Mouse (Mus musculus): ENCODE data around the gene Abhd11. TPM values are rescaled to one million over a fixed set of nuclear protein-coding genes. Genes with fewer than 3 reads are reported as not detected.
A peak's percentile ranks its signal among the peaks of the same experiment; 100 is the strongest.

Gene Abhd11
- total and polyA plus RNA-seq, 2 experiments, result 35.9 to 77.6 TPM

- Histone ChIP-seq H3K9ac (ENCODE audit: low read depth, low read length) (peak overlapping the region; percentile 12; the same call in 1 of the 2 replicates), H3K4me3 (ENCODE audit: insufficient read depth, low read depth, low read length) (peak overlapping the region; percentile 43; the same call in 1 of the 2 replicates), H3K27ac (replicated peaks; ENCODE audit: insufficient read depth, low read depth, low read length) (peak overlapping the region; percentile 13; the same call in 1 of the 2 replicates), H3K79me2 (ENCODE audit: control insufficient read depth, insufficient read depth, low read length) (peaks cover 8% of the 10 kb centered on the region; the same call in 1 of the 2 replicates), H3K27me3 (ENCODE audit: control insufficient read depth, insufficient read depth, low read length) (no peaks in the 10 kb centered on the region), H3K4me1 (ENCODE audit: control insufficient read depth, insufficient read depth, low read length) (peaks cover 19% of the 10 kb centered on the region), H3K36me3 (ENCODE audit: control insufficient read depth, insufficient read depth, low read length) (no peaks in the 10 kb centered on the region)
- TF ChIP-seq CTCF (IDR thresholded peaks at IDR 0.05; ENCODE audit: low read depth, low read length) (no peak), POLR2A (IDR thresholded peaks at IDR 0.05; ENCODE audit: extremely low read depth, insufficient read depth, low read length) (no peak)
- WGBS, result 76% methylated on average over 26 of the region's 26 CpGs
- DNase-seq (ENCODE audit: extremely low read depth, low read depth, low spot score), result no peak
These were observed 3.1 kb downstream of the Abhd11 start for GRCm38 (mm10) chr5:135011809-135012613.

DNA sequence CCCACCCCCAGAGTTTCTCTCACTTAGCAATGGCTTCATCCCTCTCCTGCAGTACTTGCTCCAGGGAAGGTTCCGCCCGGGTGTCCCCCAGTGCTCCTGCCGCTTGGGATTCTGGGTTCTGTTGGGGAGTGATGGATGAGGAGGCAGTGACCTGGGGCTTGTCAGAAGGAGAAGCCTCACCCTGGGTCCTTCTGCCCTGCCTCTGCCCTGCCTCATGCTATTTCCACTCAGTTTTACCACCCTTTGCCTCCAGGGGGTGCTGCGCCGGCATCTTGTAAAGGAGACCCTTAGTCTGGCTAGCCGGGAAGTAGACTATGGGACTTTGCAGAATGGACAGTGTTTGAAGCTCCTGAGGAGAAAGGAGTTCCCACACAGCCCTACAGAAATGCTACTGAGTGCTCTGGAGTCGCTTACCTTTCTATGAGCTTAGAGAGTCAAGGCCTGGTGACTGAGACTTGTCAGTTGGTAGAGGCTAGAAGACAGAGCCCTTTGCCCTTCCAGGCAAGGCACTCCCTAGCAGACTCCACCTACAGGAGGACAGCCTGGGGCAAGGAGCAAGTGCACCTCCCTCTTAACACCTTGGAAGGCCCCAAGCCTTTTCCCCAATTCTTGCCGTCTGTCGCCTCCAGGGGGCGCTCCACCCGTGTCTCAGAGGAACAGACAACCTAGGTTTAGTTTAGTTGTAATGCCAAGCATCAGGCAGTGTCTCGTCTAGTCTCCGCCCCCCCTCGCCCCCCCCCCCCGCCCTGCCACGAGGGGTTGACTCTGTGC lies 3.9 kb downstream of the Abhd11 start:
- no peak overlapping the region for H3K27ac ChIP-seq (replicated peaks; ENCODE audit: insufficient read depth, low read depth, low read length)

DNA sequence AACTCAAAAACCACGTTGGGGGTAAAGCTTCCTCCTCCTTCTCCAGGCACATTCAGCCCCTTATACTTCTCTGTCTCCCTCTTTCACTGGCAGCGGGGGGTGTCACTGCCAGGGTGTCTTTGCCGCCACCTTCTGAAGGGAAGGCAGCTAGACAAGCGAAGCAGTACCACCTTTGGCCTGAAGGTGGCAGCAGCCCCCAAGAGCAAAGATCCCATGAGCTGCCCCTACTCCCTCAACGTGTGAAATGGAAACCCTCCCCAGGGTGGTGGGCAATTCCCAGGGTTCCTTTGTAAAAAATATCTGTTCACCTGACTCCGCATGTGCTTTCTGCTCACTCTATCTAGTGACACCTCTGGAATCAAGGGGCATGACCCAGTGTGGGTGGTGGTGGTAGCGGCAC lies 6.5 kb downstream of the Abhd11 start:
- Histone ChIP-seq H3K27ac (replicated peaks; ENCODE audit: insufficient read depth, low read depth, low read length) (peak overlapping the region; percentile 35; the same call in 1 of the 2 replicates), H3K79me2 (ENCODE audit: control insufficient read depth, insufficient read depth, low read length) (peaks cover 8% of the 10 kb centered on the region; the same call in 1 of the 2 replicates), H3K36me3 (ENCODE audit: control insufficient read depth, insufficient read depth, low read length) (no peaks in the 10 kb centered on the region), H3K9ac (ENCODE audit: low read depth, low read length) (no peak overlapping the region), H3K4me1 (ENCODE audit: control insufficient read depth, insufficient read depth, low read length) (peaks cover 13% of the 10 kb centered on the region), H3K27me3 (ENCODE audit: control insufficient read depth, insufficient read depth, low read length) (no peaks in the 10 kb centered on the region), H3K4me3 (ENCODE audit: insufficient read depth, low read depth, low read length) (no peak overlapping the region)
- TF ChIP-seq CTCF (IDR thresholded peaks at IDR 0.05; ENCODE audit: low read depth, low read length) (peak; percentile 98), POLR2A (IDR thresholded peaks at IDR 0.05; ENCODE audit: extremely low read depth, insufficient read depth, low read length) (no peak)
- 8% methylated on average over 7 of the region's 7 CpGs for WGBS
- peak; percentile 60 for DNase-seq (ENCODE audit: extremely low read depth, low read depth, low spot score)

More for the DNA sequence above, 3.9 kb downstream of the Abhd11 start:
- TF ChIP-seq POLR2A (IDR thresholded peaks at IDR 0.05; ENCODE audit: extremely low read depth, insufficient read depth, low read length), result no peak
- peak; percentile 91 for TF ChIP-seq CTCF (IDR thresholded peaks at IDR 0.05; ENCODE audit: low read depth, low read length)
- Histone ChIP-seq H3K79me2 (ENCODE audit: control insufficient read depth, insufficient read depth, low read length) (peaks cover 8% of the 10 kb centered on the region; the same call in 1 of the 2 replicates), H3K9ac (ENCODE audit: low read depth, low read length) (no peak overlapping the region), H3K36me3 (ENCODE audit: control insufficient read depth, insufficient read depth, low read length) (no peaks in the 10 kb centered on the region), H3K27me3 (ENCODE audit: control insufficient read depth, insufficient read depth, low read length) (no peaks in the 10 kb centered on the region), H3K4me3 (ENCODE audit: insufficient read depth, low read depth, low read length) (no peak overlapping the region), H3K4me1 (ENCODE audit: control insufficient read depth, insufficient read depth, low read length) (peaks cover 19% of the 10 kb centered on the region)
- WGBS, result 27% methylated on average over 16 of the region's 16 CpGs
- peak; percentile 48 for DNase-seq (ENCODE audit: extremely low read depth, low read depth, low spot score)

GRCm38 (mm10) chr5:135016224-135016759 lies 7.3 kb downstream of the Abhd11 start:
- Histone ChIP-seq H3K36me3 (ENCODE audit: control insufficient read depth, insufficient read depth, low read length) (no peaks in the 10 kb centered on the region), H3K4me3 (ENCODE audit: insufficient read depth, low read depth, low read length) (no peak overlapping the region), H3K27me3 (ENCODE audit: control insufficient read depth, insufficient read depth, low read length) (no peaks in the 10 kb centered on the region), H3K9ac (ENCODE audit: low read depth, low read length) (no peak overlapping the region), H3K79me2 (ENCODE audit: control insufficient read depth, insufficient read depth, low read length) (peaks cover 1% of the 10 kb centered on the region; the same call in 1 of the 2 replicates), H3K27ac (replicated peaks; ENCODE audit: insufficient read depth, low read depth, low read length) (peak overlapping the region; percentile 35), H3K4me1 (ENCODE audit: control insufficient read depth, insufficient read depth, low read length) (peaks cover 9% of the 10 kb centered on the region)
- DNase-seq (ENCODE audit: extremely low read depth, low read depth, low spot score), result peak; percentile 90
- TF ChIP-seq CTCF (IDR thresholded peaks at IDR 0.05; ENCODE audit: low read depth, low read length), result peak; percentile 58; the same call in 1 of the 2 replicates
- TF ChIP-seq POLR2A (IDR thresholded peaks at IDR 0.05; ENCODE audit: extremely low read depth, insufficient read depth, low read length), result no peak
- WGBS, result 12% methylated on average over 4 of the region's 4 CpGs

DNA sequence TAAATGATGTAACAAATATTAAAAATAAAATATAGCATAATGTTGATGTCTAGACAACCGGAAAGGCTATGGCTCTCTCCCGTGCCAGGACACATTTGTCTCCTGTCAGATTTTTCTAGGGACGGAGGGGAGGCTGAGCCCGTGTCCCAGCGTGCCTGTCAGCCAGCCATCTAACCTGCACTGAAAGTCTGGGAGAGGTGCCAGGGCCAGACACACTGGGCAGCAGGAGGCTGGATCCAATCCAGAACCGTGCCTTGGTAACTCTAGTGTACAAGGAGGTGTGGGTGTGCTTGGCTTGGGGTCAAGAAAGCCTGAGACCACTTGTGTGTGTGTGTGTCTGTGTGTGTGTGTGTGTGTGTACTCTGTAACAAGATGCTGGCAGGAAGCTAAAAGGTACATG lies 12.9 kb downstream of the Abhd11 start:
- 14% methylated on average over 6 of the region's 6 CpGs for WGBS
- no peak overlapping the region for H3K9ac ChIP-seq (ENCODE audit: low read depth, low read length)
- TF ChIP-seq POLR2A (IDR thresholded peaks at IDR 0.05; ENCODE audit: extremely low read depth, insufficient read depth, low read length) (no peak), CTCF (IDR thresholded peaks at IDR 0.05; ENCODE audit: low read depth, low read length) (no peak)
- H3K27ac ChIP-seq (replicated peaks; ENCODE audit: insufficient read depth, low read depth, low read length), result no peak overlapping the region
- no peaks in the 10 kb centered on the region for H3K36me3 ChIP-seq (ENCODE audit: control insufficient read depth, insufficient read depth, low read length)
- H3K4me3 ChIP-seq (ENCODE audit: insufficient read depth, low read depth, low read length), result no peak overlapping the region
- H3K27me3 ChIP-seq (ENCODE audit: control insufficient read depth, insufficient read depth, low read length), result peaks cover 5% of the 10 kb centered on the region; the same call in 1 of the 2 replicates
- DNase-seq (ENCODE audit: extremely low read depth, low read depth, low spot score), result peak; percentile 67
- no peaks in the 10 kb centered on the region for H3K79me2 ChIP-seq (ENCODE audit: control insufficient read depth, insufficient read depth, low read length)
- peaks cover 2% of the 10 kb centered on the region; the same call in 1 of the 2 replicates for H3K4me1 ChIP-seq (ENCODE audit: control insufficient read depth, insufficient read depth, low read length)
